Mouse (Mus musculus) intestine, postnatal 0 days (tissue): ENCODE results near the gene Gm13278. TPM values are rescaled to one million over a fixed set of nuclear protein-coding genes. Genes with fewer than 3 reads are reported as not detected.
"Not testable (repeated sequence)": the region's sequence is repeated elsewhere in the genome, so short reads cannot be mapped to it uniquely, and the experiment has no call there.

Experiments
- ATAC-seq: fragments of 200-750 bp; cut with Nextera tagmentation; 2 replicates; pipeline ENCODE4 v1.8.0; 2017; ENCODE audit warnings: mild to moderate bottlenecking, moderate TSS enrichment, moderate library complexity
- H3K27ac ChIP-seq: fragments of 300-500 bp; sonication (generic); 2 replicates; pipeline ENCODE4 v1.5.1; 2014; ENCODE audit warnings: mild to moderate bottlenecking, low read depth, low read length, moderate library complexity
- H3K27me3 ChIP-seq: fragments of 300-500 bp; sonication (generic); replicated peaks from 2 replicates; pipeline ENCODE4 v1.6.1; 2014; ENCODE audit warnings: low read length, mixed read lengths; ENCODE audit not compliant: control insufficient read depth, insufficient read depth
- H3K36me3 ChIP-seq: fragments of 300-500 bp; sonication (generic); 2 replicates; pipeline ENCODE4 v1.6.1; 2014; ENCODE audit warnings: mild to moderate bottlenecking, moderate library complexity; ENCODE audit not compliant: control insufficient read depth, insufficient read depth
- H3K4me1 ChIP-seq: fragments of 300-500 bp; sonication (generic); replicated peaks from 2 replicates; pipeline ENCODE4 v1.6.1; 2014; ENCODE audit warnings: antibody characterized with exemption, low read length, mixed read lengths; ENCODE audit not compliant: control insufficient read depth, insufficient read depth
- H3K4me2 ChIP-seq: fragments of 300-500 bp; sonication (generic); replicated peaks from 2 replicates; pipeline ENCODE4 v1.6.1; 2014; ENCODE audit warnings: low read depth, mild to moderate bottlenecking, moderate library complexity
- H3K4me3 ChIP-seq: fragments of 300-500 bp; sonication (generic); 2 replicates; pipeline ENCODE4 v1.5.1; 2014; ENCODE audit warnings: low read depth, low read length
- H3K9ac ChIP-seq: fragments of 300-500 bp; sonication (generic); 2 replicates; pipeline ENCODE4 v1.6.1; 2014; ENCODE audit warnings: mild to moderate bottlenecking, low read depth, low read length
- H3K9me3 ChIP-seq: fragments of 300-500 bp; sonication (generic); 2 replicates; pipeline ENCODE4 v1.6.1; 2016; ENCODE audit warnings: mixed run types; ENCODE audit not compliant: control insufficient read depth
- CTCF ChIP-seq: sonication (generic); IDR thresholded peaks from 2 replicates; pipeline ENCODE4 v1.5.1; 2016; ENCODE audit warnings: low read depth, mild to moderate bottlenecking, control low read depth, antibody characterized with exemption, moderate library complexity
- WGBS: fragments of 180-500 bp; shearing (Covaris S2); extraction: QIAGEN DNeasy Blood & Tissue Kit; methylation state at CpG from one replicate; pipeline ENCODE4 v1.1.7; 2014; 5-methylcytosine and 5-hydroxymethylcytosine counted together
- polyA plus RNA-seq: library from polyadenylated mRNA; unstranded; fragments of >200 nt; fragmentation: Nextera tagmentation; extraction: Ambion mirVana; gene quantifications from 2 replicates; pipeline ENCODE4 v1.2.1, GENCODE M21; 2015

The Gm13278 gene
- polyA plus RNA-seq = not detected in 2 replicates

- not testable (repeated sequence) for H3K9ac ChIP-seq, H3K4me2 ChIP-seq, H3K9me3 ChIP-seq, H3K27ac ChIP-seq, H3K4me1 ChIP-seq, H3K4me3 ChIP-seq, H3K27me3 ChIP-seq, ATAC-seq, H3K36me3 ChIP-seq
- WGBS = no CpG with 5 or more reads among the region's 28 CpGs
These were observed at the start of gene Gm13278 for GRCm38 (mm10) chr4:88791250-88791649. Gm13278 (plus strand) TSS chr4:88791550.

- Histone ChIP-seq H3K4me1 (no peaks in the 10 kb centered on the region), H3K9me3 (no peaks in the 10 kb centered on the region), H3K9ac (no peak overlapping the region), H3K4me2 (no peak overlapping the region), H3K27ac (no peak overlapping the region), H3K36me3 (no peaks in the 10 kb centered on the region), H3K27me3 (no peaks in the 10 kb centered on the region), H3K4me3 (no peak overlapping the region)
- ATAC-seq = no peak
- TF ChIP-seq CTCF = peak; percentile 55
- WGBS = 64% methylated on average over 7 of the region's 7 CpGs
These were observed 48.5 kb upstream of the Gm13278 start for GRCm38 (mm10) chr4:88742771-88743371.

- WGBS = 64% methylated on average over 3 of the region's 3 CpGs
- ATAC-seq = no peak
These were observed 47.1 kb upstream of the Gm13278 start for GRCm38 (mm10) chr4:88744207-88744606.

GRCm38 (mm10) chr4:88749926-88750325, 41.4 kb upstream of the Gm13278 start:
- ATAC-seq = no peak
- Histone ChIP-seq H3K27me3 (no peaks in the 10 kb centered on the region), H3K4me1 (no peaks in the 10 kb centered on the region), H3K4me2 (no peak overlapping the region), H3K9ac (no peak overlapping the region), H3K36me3 (no peaks in the 10 kb centered on the region), H3K27ac (no peak overlapping the region), H3K9me3 (no peaks in the 10 kb centered on the region), H3K4me3 (no peak overlapping the region)
- WGBS = 74% methylated on average over 6 of the region's 6 CpGs
- no peak for TF ChIP-seq CTCF

More at GRCm38 (mm10) chr4:88744207-88744606, 47.1 kb upstream of the Gm13278 start:
- no peaks in the 10 kb centered on the region for H3K9me3 ChIP-seq
- no peak overlapping the region for H3K4me3 ChIP-seq
- H3K9ac ChIP-seq = no peak overlapping the region
- no peaks in the 10 kb centered on the region for H3K36me3 ChIP-seq
- no peaks in the 10 kb centered on the region for H3K27me3 ChIP-seq
- H3K4me2 ChIP-seq = no peak overlapping the region
- H3K27ac ChIP-seq = no peak overlapping the region
- H3K4me1 ChIP-seq = no peaks in the 10 kb centered on the region
- peak; percentile 33; the same call in 1 of the 2 replicates for TF ChIP-seq CTCF

GRCm38 (mm10) chr4:88754818-88755340, 36.5 kb upstream of the Gm13278 start, which contains the start of gene Gm13271:
Gm13271 (plus strand) TSS chr4:88754868.
- 75% methylated on average over 14 of the region's 15 CpGs for WGBS
- not testable (repeated sequence) for H3K27ac ChIP-seq, H3K36me3 ChIP-seq, H3K4me3 ChIP-seq, H3K9me3 ChIP-seq, H3K9ac ChIP-seq, H3K4me1 ChIP-seq, H3K27me3 ChIP-seq, ATAC-seq, H3K4me2 ChIP-seq
- peak; percentile 17; the same call in 1 of the 2 replicates for TF ChIP-seq CTCF

GRCm38 (mm10) chr4:88756581-88757513, 34.5 kb upstream of the Gm13278 start:
- not testable (repeated sequence) for H3K4me1 ChIP-seq, ATAC-seq, H3K27me3 ChIP-seq, H3K9me3 ChIP-seq, H3K36me3 ChIP-seq
- H3K4me3 ChIP-seq = peak overlapping the region; percentile 48
- H3K9ac ChIP-seq = peak overlapping the region; percentile 68
- H3K27ac ChIP-seq = peak overlapping the region; percentile 91
- H3K4me2 ChIP-seq = peak overlapping the region; percentile 85
- WGBS = 9% methylated on average over 28 of the region's 31 CpGs
